In genomic region chr8:84834866-84835855, GRCm38 (mm10) we compare ENCODE assay signal across 8 mouse cellular contexts. TPM values are rescaled to one million over a fixed set of nuclear protein-coding genes. Genes with fewer than 3 reads are reported as not detected.
DNase-seq lines count a peak whose midpoint lies in the region; ATAC-seq lines count a peak whose summit lies in the region.

No protein-coding gene starts in this region.

- H3K4me1 ChIP-seq in hindbrain, embryonic 10.5 days (replicated peaks): peaks cover 60% of the 10 kb centered on the region
- H3K4me1 ChIP-seq in hindbrain, embryonic 11.5 days (replicated peaks; ENCODE audit: control insufficient read depth, insufficient read depth, low read length): peaks cover 5% of the 10 kb centered on the region; the same call in 1 of the 2 replicates
- H3K4me1 ChIP-seq in embryonic facial prominence, embryonic 10.5 days: peaks cover 45% of the 10 kb centered on the region
- H3K4me1 ChIP-seq in neural tube, embryonic 14.5 days (ENCODE audit: control insufficient read depth, insufficient read depth, low read length): peaks cover 20% of the 10 kb centered on the region

- WGBS in hindbrain, embryonic 10.5 days: 88% methylated on average over 10 of the region's 10 CpGs
- 86% methylated on average over 10 of the region's 10 CpGs for WGBS in hindbrain, embryonic 11.5 days
- WGBS in embryonic facial prominence, embryonic 10.5 days: 90% methylated on average over 10 of the region's 10 CpGs
- 64% methylated on average over 10 of the region's 10 CpGs for WGBS in neural tube, embryonic 14.5 days

- no peaks in the 10 kb centered on the region for H3K9me3 ChIP-seq in hindbrain, embryonic 10.5 days
- no peaks in the 10 kb centered on the region for H3K9me3 ChIP-seq in hindbrain, embryonic 11.5 days (ENCODE audit: control insufficient read depth, low read length)
- no peaks in the 10 kb centered on the region for H3K9me3 ChIP-seq in embryonic facial prominence, embryonic 10.5 days
- H3K9me3 ChIP-seq in neural tube, embryonic 14.5 days (ENCODE audit: control insufficient read depth, low read length): no peaks in the 10 kb centered on the region

- H3K4me2 ChIP-seq in hindbrain, embryonic 11.5 days (replicated peaks; ENCODE audit: low read depth, low read length): no peak overlapping the region
- H3K4me2 ChIP-seq in neural tube, embryonic 14.5 days (ENCODE audit: low read depth, low read length): no peak overlapping the region

- H3K27me3 ChIP-seq in hindbrain, embryonic 10.5 days (ENCODE audit: insufficient read depth, poor library complexity, severe bottlenecking): no peaks in the 10 kb centered on the region
- H3K27me3 ChIP-seq in hindbrain, embryonic 11.5 days (ENCODE audit: control insufficient read depth, insufficient read depth, low read length): no peaks in the 10 kb centered on the region
- no peaks in the 10 kb centered on the region for H3K27me3 ChIP-seq in embryonic facial prominence, embryonic 10.5 days (replicated peaks; ENCODE audit: low read depth, poor library complexity, severe bottlenecking)
- H3K27me3 ChIP-seq in neural tube, embryonic 14.5 days (ENCODE audit: control insufficient read depth, insufficient read depth, low read length): no peaks in the 10 kb centered on the region

- H3K4me3 ChIP-seq in hindbrain, embryonic 10.5 days: 0 out of 2 replicates have a peak overlapping the region, but pooled peaks have one; percentile 7
- H3K4me3 ChIP-seq in hindbrain, embryonic 11.5 days (ENCODE audit: low read depth, low read length): no peak overlapping the region
- H3K4me3 ChIP-seq in embryonic facial prominence, embryonic 10.5 days: 0 out of 2 replicates have a peak overlapping the region, but pooled peaks have one; percentile 6
- no peak overlapping the region for H3K4me3 ChIP-seq in neural tube, embryonic 14.5 days (ENCODE audit: low read depth, low read length)

- no peak for ATAC-seq in hindbrain, embryonic 11.5 days (ENCODE audit: low FRiP score)
- peak; percentile 33; the same call in 1 of the 2 replicates for ATAC-seq in neural tube, embryonic 14.5 days (ENCODE audit: low read depth)
- no peak for ATAC-seq in megakaryocyte, adult 5-6 weeks (ENCODE audit: poor library complexity, severe bottlenecking)

- peaks cover 60% of the 10 kb centered on the region for H3K36me3 ChIP-seq in hindbrain, embryonic 10.5 days
- H3K36me3 ChIP-seq in hindbrain, embryonic 11.5 days (ENCODE audit: control insufficient read depth, insufficient read depth, low read length): peaks cover 20% of the 10 kb centered on the region; the same call in 1 of the 2 replicates
- H3K36me3 ChIP-seq in embryonic facial prominence, embryonic 10.5 days (replicated peaks): peaks cover 62% of the 10 kb centered on the region
- peaks cover 43% of the 10 kb centered on the region for H3K36me3 ChIP-seq in neural tube, embryonic 14.5 days (ENCODE audit: control insufficient read depth, insufficient read depth, low read length)

- peak overlapping the region; percentile 23; the same call in 1 of the 2 replicates for H3K27ac ChIP-seq in hindbrain, embryonic 10.5 days
- H3K27ac ChIP-seq in hindbrain, embryonic 11.5 days (ENCODE audit: low read depth, low read length): no peak overlapping the region
- H3K27ac ChIP-seq in embryonic facial prominence, embryonic 10.5 days (replicated peaks): no peak overlapping the region
- peak overlapping the region; percentile 66 for H3K27ac ChIP-seq in neural tube, embryonic 14.5 days (ENCODE audit: low read depth, low read length)

- no peak for DNase-seq in hindbrain, embryonic 10.5 days (ENCODE audit: low spot score)
- DNase-seq in hindbrain, embryonic 11.5 days (ENCODE audit: low spot score): no peak
- DNase-seq in adrenal gland, postnatal 14 days: peak; percentile 61
- DNase-seq in embryonic facial prominence, embryonic 10.5 days (ENCODE audit: low spot score): no peak
- DNase-seq in layer of hippocampus, adult 9-10 months (ENCODE audit: low spot score): peak; percentile 72
- no peak for DNase-seq in thymus, postnatal 14 days

- no peak overlapping the region for H3K9ac ChIP-seq in hindbrain, embryonic 11.5 days (ENCODE audit: low read depth, low read length)
- H3K9ac ChIP-seq in neural tube, embryonic 14.5 days (replicated peaks; ENCODE audit: low read depth, low read length): no peak overlapping the region

RNA-seq across cellular contexts. Expression of gene Gadd45gip1, which starts 3.8 kb away (rescaled TPM):
- 43.7 and 45.8 TPM in 2 replicates for polyA plus RNA-seq in hindbrain, embryonic 10.5 days (2016; fragmentation: Nextera tagmentation; extraction: Ambion mirVana)
- 36.0 and 37.2 TPM in 2 replicates for polyA plus RNA-seq in hindbrain, embryonic 11.5 days (2014; fragmentation: Nextera tagmentation; extraction: Ambion mirVana)
- total RNA-seq in adrenal gland, postnatal 14 days (2021): 44.4 and 45.7 TPM in 2 replicates
- polyA plus RNA-seq in embryonic facial prominence, embryonic 10.5 days (2016; fragmentation: Nextera tagmentation; extraction: Ambion mirVana): 45.2 and 47.3 TPM in 2 replicates
- polyA plus RNA-seq in neural tube, embryonic 14.5 days (2014; fragmentation: Nextera tagmentation; extraction: Ambion mirVana): 33.1 and 39.8 TPM in 2 replicates
- 6.3 and 6.6 TPM in 2 replicates for total RNA-seq in megakaryocyte, adult 5-6 weeks (2015)
- 13.9 and 20.5 TPM in 2 replicates for total RNA-seq in megakaryocyte, adult 5-6 weeks (2017)

RNA-seq across cellular contexts. Expression of gene Rad23a, which starts 5.3 kb away (rescaled TPM):
- 115 TPM in 2 replicates for polyA plus RNA-seq in hindbrain, embryonic 10.5 days (2016; fragmentation: Nextera tagmentation; extraction: Ambion mirVana)
- polyA plus RNA-seq in hindbrain, embryonic 11.5 days (2014; fragmentation: Nextera tagmentation; extraction: Ambion mirVana): 88.6 and 91.3 TPM in 2 replicates
- 108 TPM in 2 replicates for total RNA-seq in adrenal gland, postnatal 14 days (2021)
- 112 and 122 TPM in 2 replicates for polyA plus RNA-seq in embryonic facial prominence, embryonic 10.5 days (2016; fragmentation: Nextera tagmentation; extraction: Ambion mirVana)
- 69.4 and 78.1 TPM in 2 replicates for polyA plus RNA-seq in neural tube, embryonic 14.5 days (2014; fragmentation: Nextera tagmentation; extraction: Ambion mirVana)
- 35.6 and 36.9 TPM in 2 replicates for total RNA-seq in megakaryocyte, adult 5-6 weeks (2015)
- 27.6 and 29.5 TPM in 2 replicates for total RNA-seq in megakaryocyte, adult 5-6 weeks (2017)

RNA-seq across cellular contexts. Expression of gene Calr, which starts 11.6 kb away (rescaled TPM):
- 783 and 812 TPM in 2 replicates for polyA plus RNA-seq in hindbrain, embryonic 10.5 days (2016; fragmentation: Nextera tagmentation; extraction: Ambion mirVana)
- 837 and 845 TPM in 2 replicates for polyA plus RNA-seq in hindbrain, embryonic 11.5 days (2014; fragmentation: Nextera tagmentation; extraction: Ambion mirVana)
- 521 and 554 TPM in 2 replicates for total RNA-seq in adrenal gland, postnatal 14 days (2021)
- 758 and 801 TPM in 2 replicates for polyA plus RNA-seq in embryonic facial prominence, embryonic 10.5 days (2016; fragmentation: Nextera tagmentation; extraction: Ambion mirVana)
- 615 and 623 TPM in 2 replicates for polyA plus RNA-seq in neural tube, embryonic 14.5 days (2014; fragmentation: Nextera tagmentation; extraction: Ambion mirVana)
- total RNA-seq in megakaryocyte, adult 5-6 weeks (2015): 163 and 187 TPM in 2 replicates
- 821 and 830 TPM in 2 replicates for total RNA-seq in megakaryocyte, adult 5-6 weeks (2017)

RNA-seq across cellular contexts. Expression of gene Dand5, which starts 12.5 kb away (rescaled TPM):
- polyA plus RNA-seq in hindbrain, embryonic 10.5 days (2016; fragmentation: Nextera tagmentation; extraction: Ambion mirVana): 3.8 and 5.5 TPM in 2 replicates
- 6.2 and 7.1 TPM in 2 replicates for polyA plus RNA-seq in hindbrain, embryonic 11.5 days (2014; fragmentation: Nextera tagmentation; extraction: Ambion mirVana)
- 7.1 and 7.4 TPM in 2 replicates for total RNA-seq in adrenal gland, postnatal 14 days (2021)
- polyA plus RNA-seq in embryonic facial prominence, embryonic 10.5 days (2016; fragmentation: Nextera tagmentation; extraction: Ambion mirVana): 2.8 and 3.0 TPM in 2 replicates
- polyA plus RNA-seq in neural tube, embryonic 14.5 days (2014; fragmentation: Nextera tagmentation; extraction: Ambion mirVana): 12.3 and 16.9 TPM in 2 replicates
- total RNA-seq in megakaryocyte, adult 5-6 weeks (2015): 1.4 and 2.6 TPM in 2 replicates
- total RNA-seq in megakaryocyte, adult 5-6 weeks (2017): 0.28 and 4.4 TPM in 2 replicates

RNA-seq across cellular contexts. Expression of gene Farsa, which starts 21.6 kb away (rescaled TPM):
- polyA plus RNA-seq in hindbrain, embryonic 10.5 days (2016; fragmentation: Nextera tagmentation; extraction: Ambion mirVana): 129 and 134 TPM in 2 replicates
- polyA plus RNA-seq in hindbrain, embryonic 11.5 days (2014; fragmentation: Nextera tagmentation; extraction: Ambion mirVana): 89.6 and 91.4 TPM in 2 replicates
- total RNA-seq in adrenal gland, postnatal 14 days (2021): 55.2 and 63.4 TPM in 2 replicates
- polyA plus RNA-seq in embryonic facial prominence, embryonic 10.5 days (2016; fragmentation: Nextera tagmentation; extraction: Ambion mirVana): 133 and 138 TPM in 2 replicates
- polyA plus RNA-seq in neural tube, embryonic 14.5 days (2014; fragmentation: Nextera tagmentation; extraction: Ambion mirVana): 90.9 and 98.2 TPM in 2 replicates
- 11.6 and 17.3 TPM in 2 replicates for total RNA-seq in megakaryocyte, adult 5-6 weeks (2015)
- total RNA-seq in megakaryocyte, adult 5-6 weeks (2017): 49.7 and 53.4 TPM in 2 replicates

Comparison
In these comparisons a context has a peak if more than half of its experiments do, and no peak if none do; other contexts are left out.
1. H3K27ac ChIP-seq: peak in hindbrain, embryonic 10.5 days (single experiment) and neural tube, embryonic 14.5 days (single experiment); none in hindbrain, embryonic 11.5 days (single experiment) and embryonic facial prominence, embryonic 10.5 days (single experiment).
2. H3K4me3 ChIP-seq: peak in hindbrain, embryonic 10.5 days (single experiment) and embryonic facial prominence, embryonic 10.5 days (single experiment); none in hindbrain, embryonic 11.5 days (single experiment) and neural tube, embryonic 14.5 days (single experiment).
3. DNase-seq: peak in adrenal gland, postnatal 14 days (single experiment) and layer of hippocampus, adult 9-10 months (single experiment); none in hindbrain, embryonic 10.5 days (single experiment), hindbrain, embryonic 11.5 days (single experiment), embryonic facial prominence, embryonic 10.5 days (single experiment) and thymus, postnatal 14 days (single experiment).